Mouse (Mus musculus): ENCODE measurements at regions not wholly inside any gene's neighbourhood (a gene's known extent, or its start where the extent isn't known, plus 50 kb on each side); places are given as distances from the start of the nearest gene placed in this dataset.

DNA sequence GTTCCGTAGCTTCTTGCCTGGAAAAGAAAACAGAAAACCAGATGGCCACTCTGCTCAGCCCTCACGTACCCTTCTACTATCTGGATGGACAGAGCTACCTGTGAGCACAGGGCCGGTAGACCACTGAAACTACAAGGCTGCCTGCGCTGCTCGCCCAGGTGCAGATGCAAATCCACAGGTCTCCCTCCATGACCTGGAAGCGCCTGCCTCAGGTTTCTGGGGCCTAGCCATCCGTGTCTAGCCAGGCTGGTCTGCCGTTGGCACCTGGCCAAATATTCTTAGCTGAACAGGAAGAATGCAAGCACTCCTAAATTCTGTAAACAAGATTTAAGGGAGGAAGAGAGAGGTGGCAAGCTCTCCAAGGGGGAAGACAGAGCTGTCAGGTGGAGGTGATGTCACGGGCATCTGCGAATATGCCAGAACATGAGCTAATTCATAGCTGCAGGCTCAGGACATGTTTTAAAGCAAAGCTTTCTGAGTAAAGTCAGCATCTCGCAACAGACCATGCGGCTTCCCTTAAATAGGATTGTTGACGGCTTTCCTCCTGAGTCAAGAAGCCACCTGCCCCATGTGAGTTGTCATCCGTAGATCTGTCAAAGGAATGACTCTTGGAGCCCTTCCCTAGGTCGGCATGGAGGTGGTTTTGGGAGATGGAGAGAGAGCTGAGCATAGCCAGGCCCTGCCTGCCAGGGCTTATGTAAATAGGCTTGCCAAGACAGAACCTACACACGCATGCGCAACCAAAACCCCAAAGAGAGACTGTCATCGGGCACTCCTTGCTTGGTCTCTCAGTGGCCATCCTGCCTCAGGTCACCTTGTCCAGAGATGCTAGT, 76.8 kb upstream of the Synm start:
- Histone ChIP-seq H3K4me3 (no peak overlapping the region), H3K27ac (no peak overlapping the region)
- DNase-seq: no peak
- TF ChIP-seq CTCF (IDR thresholded peaks at IDR 0.05): no peak
- intact Hi-C loops (cut with DNase I): no loop called here

DNA sequence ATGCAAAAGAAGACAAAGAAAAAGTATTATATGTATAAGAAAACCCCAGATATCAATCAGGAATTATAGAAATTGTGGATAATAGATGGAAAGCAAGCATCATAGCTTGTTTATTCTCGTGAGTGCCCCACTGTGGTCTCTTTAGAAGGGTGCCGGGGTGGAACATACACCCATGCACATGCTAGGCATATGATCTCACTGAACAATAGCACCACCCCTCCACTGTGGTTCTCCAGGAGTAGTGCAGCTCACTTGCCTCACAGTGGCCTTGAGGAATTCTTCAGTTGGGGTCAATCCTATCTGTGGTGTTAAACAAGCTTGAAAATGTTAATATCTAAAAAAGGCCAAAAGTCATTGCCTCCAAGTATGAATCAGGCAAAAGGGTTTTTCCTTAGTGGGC, 72.2 kb upstream of the Synm start:
- TF ChIP-seq CTCF (IDR thresholded peaks at IDR 0.05): no peak
- DNase-seq: no peak
- Histone ChIP-seq H3K4me3 (no peak overlapping the region), H3K27ac (no peak overlapping the region)
- intact Hi-C loops (cut with DNase I): no loop called here

- no peak for DNase-seq
- intact Hi-C loops (cut with DNase I): no loop called here
- H3K27ac ChIP-seq: no peak overlapping the region
- H3K4me3 ChIP-seq: no peak overlapping the region
- TF ChIP-seq CTCF (IDR thresholded peaks at IDR 0.05): no peak
Observed at GRCm38 (mm10) chr7:67827386-67827785, 67.8 kb upstream of the Synm start.

- Histone ChIP-seq H3K27ac (no peak overlapping the region), H3K4me3 (no peak overlapping the region)
- intact Hi-C loops (cut with DNase I): no loop called here
- no peak for DNase-seq
- TF ChIP-seq CTCF (IDR thresholded peaks at IDR 0.05): no peak
Observed at GRCm38 (mm10) chr7:67826936-67827335, 67.4 kb upstream of the Synm start.

GRCm38 (mm10) chr7:67826368-67826767, 66.8 kb upstream of the Synm start:
- H3K27ac ChIP-seq: no peak overlapping the region
- intact Hi-C loops (cut with DNase I): no loop called here
- H3K4me3 ChIP-seq: no peak overlapping the region
- DNase-seq: no peak
- TF ChIP-seq CTCF (IDR thresholded peaks at IDR 0.05): no peak

GRCm38 (mm10) chr7:67825636-67826280, 66.2 kb upstream of the Synm start:
- intact Hi-C loops (cut with DNase I): no loop called here
- Histone ChIP-seq H3K4me3 (no peak overlapping the region), H3K27ac (no peak overlapping the region)
- TF ChIP-seq CTCF (IDR thresholded peaks at IDR 0.05): no peak
- DNase-seq: no peak

DNA sequence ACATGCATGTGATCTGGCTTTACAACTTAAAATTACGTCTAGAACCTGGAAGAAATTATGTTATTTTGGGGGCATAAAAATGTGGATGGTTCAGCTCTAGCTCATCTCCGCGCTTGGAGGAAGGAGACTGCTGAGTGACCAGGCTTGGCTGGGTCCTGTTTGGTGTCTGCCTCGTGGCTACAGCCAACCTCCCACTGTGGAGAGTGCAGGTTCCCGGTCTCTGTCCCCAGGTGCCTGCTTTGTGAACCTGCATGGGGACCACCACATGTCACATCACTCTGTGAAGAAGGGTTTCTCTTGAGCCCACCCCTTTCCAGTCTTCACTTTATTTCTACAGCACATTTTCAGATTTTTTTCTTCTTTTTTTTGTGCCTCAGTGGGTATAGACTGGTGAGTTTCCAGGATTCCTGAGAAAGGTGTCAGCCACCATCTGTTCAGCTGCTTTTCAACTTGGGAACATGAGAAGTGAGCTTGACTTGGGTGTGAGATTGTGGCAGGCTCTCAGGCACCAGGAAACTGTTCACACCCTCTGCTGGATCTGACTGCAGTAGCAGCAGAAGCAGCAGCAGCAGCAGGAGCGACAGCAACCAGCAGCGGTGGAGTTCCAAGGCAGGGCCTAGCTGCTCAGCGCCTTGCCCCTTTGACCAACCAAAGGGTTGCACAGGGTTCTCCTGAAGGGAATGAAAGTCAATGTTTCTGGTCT, 64.6 kb upstream of the Synm start:
- Histone ChIP-seq H3K27ac (no peak overlapping the region), H3K4me3 (no peak overlapping the region)
- no peak for DNase-seq
- TF ChIP-seq CTCF (IDR thresholded peaks at IDR 0.05): no peak
- intact Hi-C loops (cut with DNase I): no loop called here

- Histone ChIP-seq H3K4me3 (no peak overlapping the region), H3K27ac (no peak overlapping the region)
- no peak for DNase-seq
- TF ChIP-seq CTCF (IDR thresholded peaks at IDR 0.05): no peak
- intact Hi-C loops (cut with DNase I): no loop called here
Observed at GRCm38 (mm10) chr7:67819551-67819950, 60.0 kb upstream of the Synm start.

DNA sequence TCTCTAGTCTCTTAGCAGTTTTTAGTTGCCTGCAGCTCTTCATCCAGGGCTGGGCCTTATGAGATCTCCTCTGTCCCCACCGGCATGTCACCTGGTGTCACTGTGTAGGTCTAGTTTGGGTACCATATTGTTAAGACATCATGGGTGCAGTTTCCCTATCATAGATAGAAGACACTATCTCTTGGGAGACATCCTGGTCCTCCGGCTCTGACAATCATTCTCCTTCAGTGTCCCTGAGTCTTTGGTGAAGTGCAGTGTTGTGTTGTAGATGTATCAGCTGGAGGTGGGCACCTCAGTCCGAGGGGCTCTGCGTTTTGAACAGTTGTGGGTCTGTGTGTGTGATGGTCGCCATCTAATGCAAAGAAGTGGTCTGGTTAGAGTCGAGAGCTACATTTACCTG, 58.0 kb upstream of the Synm start:
- no peak for TF ChIP-seq CTCF (IDR thresholded peaks at IDR 0.05)
- intact Hi-C loops (cut with DNase I): no loop called here
- no peak for DNase-seq

DNA sequence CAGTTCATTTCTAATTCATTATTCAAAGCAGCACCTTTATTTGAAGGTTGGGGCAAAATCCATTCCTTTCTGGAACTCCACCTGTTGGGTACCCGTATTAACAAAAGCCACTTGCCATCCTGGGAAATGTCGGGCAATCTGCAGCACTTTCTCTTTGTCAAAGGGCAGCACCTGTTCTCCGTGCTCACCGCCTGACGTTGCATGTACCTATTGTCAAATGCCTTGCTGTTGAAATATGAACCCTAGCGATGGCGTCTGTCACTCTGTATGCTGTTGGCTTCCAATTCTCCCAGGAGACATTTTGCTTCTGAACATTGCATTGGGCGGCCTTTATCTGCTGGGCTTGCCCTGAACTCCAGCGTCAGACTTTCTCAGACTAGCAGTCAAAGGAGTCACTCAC, 55.3 kb upstream of the Synm start:
- H3K4me3 ChIP-seq: no peak overlapping the region
- DNase-seq: no peak
- no peak for TF ChIP-seq CTCF (IDR thresholded peaks at IDR 0.05)
- intact Hi-C loops (cut with DNase I): no loop called here
- H3K27ac ChIP-seq: no peak overlapping the region

More for the DNA sequence above, 58.0 kb upstream of the Synm start:
- no peak overlapping the region for H3K4me3 ChIP-seq
- no peak overlapping the region for H3K27ac ChIP-seq
